Comparison of ENCODE assay signal across 8 mouse cellular contexts in genomic region chr19:5688200-5689087, GRCm38 (mm10). TPM values are rescaled to one million over a fixed set of nuclear protein-coding genes. Genes with fewer than 3 reads are reported as not detected.
DNase-seq lines count a peak whose midpoint lies in the region; ATAC-seq lines count a peak whose summit lies in the region.

TSS of gene Map3k11 (plus strand) at chr19:5688742.
TSS of gene Pcnx3 (minus strand) at chr19:5688908.

- peak within 1 kb of the TSS; percentile 87 for H3K4me3 ChIP-seq in lung, embryonic 16.5 days (ENCODE audit: low read length)

- H3K36me3 ChIP-seq in lung, embryonic 16.5 days (ENCODE audit: control insufficient read depth, insufficient read depth, low read length), result peaks cover 23% of the 10 kb centered on the region

- no peaks in the 10 kb centered on the region for H3K27me3 ChIP-seq in lung, embryonic 16.5 days (ENCODE audit: control insufficient read depth, insufficient read depth, low read depth, low read length)

- under 1% methylated on average over 68 of the region's 69 CpGs for WGBS in lung, embryonic 16.5 days

- peak within 1 kb of the TSS; percentile 90 for H3K9ac ChIP-seq in lung, embryonic 16.5 days (ENCODE audit: low read length)

- peak within 1 kb of the TSS; percentile 94 for H3K27ac ChIP-seq in lung, embryonic 16.5 days (ENCODE audit: low read length)

- peak; percentile 97 for DNase-seq in MEL-GATA-1-ER (ENCODE audit: extremely low read depth, low read depth)
- peak; percentile 96 for DNase-seq in cerebellum, adult 8-10 months
- peak; percentile 98 for DNase-seq in forelimb bud, embryonic 11.5 days (ENCODE audit: low read depth, low spot score)
- peak; percentile 93 for DNase-seq in layer of hippocampus, adult 9-10 months (ENCODE audit: low spot score)
- DNase-seq in ovary, postnatal 10 days (ENCODE audit: low spot score), result peak; percentile 89
- peak; percentile 96 for DNase-seq in thymus, postnatal 10 days (ENCODE audit: low spot score in 2 of 2)

- H3K4me1 ChIP-seq in lung, embryonic 16.5 days (replicated peaks; ENCODE audit: control insufficient read depth, insufficient read depth, low read length), result peaks cover 29% of the 10 kb centered on the region

- H3K4me2 ChIP-seq in lung, embryonic 16.5 days (ENCODE audit: low read depth, low read length), result peak within 1 kb of the TSS; percentile 86

- H3K9me3 ChIP-seq in lung, embryonic 16.5 days (ENCODE audit: control insufficient read depth, low read length), result no peaks in the 10 kb centered on the region

- ATAC-seq in hematopoietic stem cell, adult 5-6 weeks (replicated peaks in 1 of 2; ENCODE audit: insufficient read depth in 1 of 2, low FRiP score in 2 of 2, low TSS enrichment in 1 of 2, low read depth in 1 of 2, poor library complexity in 2 of 2, severe bottlenecking in 2 of 2), result peak; percentile 73 to 75
- peak; percentile 93 for ATAC-seq in lung, embryonic 16.5 days (ENCODE audit: low read depth)

RNA-seq across cellular contexts. Expression of gene Map3k11, which starts in this region (rescaled TPM):
- total RNA-seq in hematopoietic stem cell, adult 5-6 weeks (2017), result 23.9 and 34.3 TPM in 2 replicates
- 37.8 and 40.1 TPM in 2 replicates for polyA plus RNA-seq in lung, embryonic 16.5 days (2015; fragmentation: Nextera tagmentation; extraction: Ambion mirVana)

RNA-seq across cellular contexts. Expression of gene Pcnx3, which starts in this region (rescaled TPM):
- 21.0 and 21.2 TPM in 2 replicates for total RNA-seq in hematopoietic stem cell, adult 5-6 weeks (2017)
- polyA plus RNA-seq in lung, embryonic 16.5 days (2015; fragmentation: Nextera tagmentation; extraction: Ambion mirVana), result 18.3 and 20.8 TPM in 2 replicates

Comparison
In these comparisons a context has a peak if more than half of its experiments do, and no peak if none do; other contexts are left out.
1. Peak in every context shown above with its lines: DNase-seq, ATAC-seq, H3K4me3 ChIP-seq and H3K27ac ChIP-seq.